In the genomic region with DNA sequence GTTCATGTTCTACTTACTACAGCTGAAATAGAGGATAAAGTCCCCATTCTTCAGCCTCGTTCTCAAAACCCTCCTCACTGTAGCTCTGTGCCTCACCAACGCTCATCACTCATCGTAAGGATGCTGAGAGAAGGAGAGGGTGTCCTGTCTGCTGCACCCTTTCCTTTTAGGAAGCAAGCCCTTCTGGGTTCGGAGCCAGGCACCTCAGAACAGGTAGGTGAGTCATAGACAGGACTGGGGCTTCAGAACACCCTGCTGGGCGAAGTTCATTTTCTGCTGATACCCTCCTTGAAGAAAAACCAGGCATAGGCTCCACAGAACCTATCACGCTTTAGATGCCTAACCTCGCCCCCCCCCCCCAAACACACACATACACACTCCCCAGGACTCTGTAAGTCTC, we compare ENCODE assay signal across 37 mouse cellular contexts. TPM values are rescaled to one million over a fixed set of nuclear protein-coding genes. Genes with fewer than 3 reads are reported as not detected.
"Had no signal": no experiment of that assay in that cellular context is flagged by ENCODE, and none has a peak within 500 bp of the region (broad histone marks: within the 10 kb centered on the region; RNA-seq: fewer than 3 reads in every experiment).

No protein-coding gene starts in this region.

- H3K36me3 ChIP-seq: heart, embryonic 10.5 days; heart, embryonic 12.5 days; hindbrain, embryonic 13.5 days; hindbrain, embryonic 15.5 days; kidney, embryonic 15.5 days; limb, embryonic 13.5 days; limb, embryonic 15.5 days; liver, embryonic 12.5 days had no signal

- DNase-seq: gastrocnemius, postnatal 14 days; gastrocnemius, postnatal 36 days; heart, adult 18-20 months; heart, postnatal 10 days; heart, postnatal 36 days; kidney, adult 11 months; kidney, adult 2 months; kidney, adult 9 months; kidney, postnatal 14 days; kidney, postnatal 36 days; layer of hippocampus, adult 9-11 months; layer of hippocampus, postnatal 36 days; left cerebral cortex, postnatal 4 days had no signal

- H3K4me1 ChIP-seq: heart, embryonic 10.5 days; heart, embryonic 12.5 days had no signal

- H3K9me3 ChIP-seq: heart, embryonic 10.5 days; heart, embryonic 12.5 days; hindbrain, embryonic 13.5 days; hindbrain, embryonic 15.5 days; kidney, embryonic 15.5 days; limb, embryonic 13.5 days; limb, embryonic 15.5 days; liver, embryonic 12.5 days had no signal

- H3K27ac ChIP-seq: heart, embryonic 10.5 days; hindbrain, embryonic 13.5 days; hindbrain, embryonic 15.5 days; hindbrain, postnatal 0 days; kidney, embryonic 15.5 days; kidney, postnatal 0 days; limb, embryonic 13.5 days; limb, embryonic 15.5 days; liver, embryonic 12.5 days; liver, embryonic 14.5 days had no signal

- H3K27me3 ChIP-seq: heart, embryonic 12.5 days; hindbrain, embryonic 13.5 days; hindbrain, embryonic 15.5 days; kidney, embryonic 15.5 days; limb, embryonic 13.5 days; limb, embryonic 15.5 days had no signal

- H3K9ac ChIP-seq: heart, embryonic 12.5 days; hindbrain, embryonic 13.5 days; hindbrain, embryonic 15.5 days; kidney, embryonic 15.5 days; limb, embryonic 13.5 days; limb, embryonic 15.5 days; liver, embryonic 12.5 days; liver, embryonic 14.5 days had no signal

- H3K4me3 ChIP-seq: heart, embryonic 10.5 days; heart, embryonic 12.5 days; hindbrain, embryonic 13.5 days; hindbrain, embryonic 15.5 days; kidney, embryonic 15.5 days; limb, embryonic 13.5 days; limb, embryonic 15.5 days; liver, embryonic 12.5 days had no signal

- ATAC-seq: hindbrain, postnatal 0 days; intestine, embryonic 16.5 days; liver, embryonic 12.5 days had no signal

- H3K4me2 ChIP-seq: heart, embryonic 12.5 days; hindbrain, embryonic 13.5 days; hindbrain, embryonic 15.5 days; kidney, embryonic 15.5 days; limb, embryonic 13.5 days; limb, embryonic 15.5 days; liver, embryonic 12.5 days had no signal

RNA-seq across cellular contexts. Expression of a gene that starts 11.4 kb away (rescaled TPM):
- total RNA-seq: gastrocnemius, adult 8-10 months; gastrocnemius, postnatal 14 days; gastrocnemius, postnatal 36 days; heart, adult 18-20 months; heart, adult 8-10 months; heart, postnatal 10 days; heart, postnatal 36 days; hematopoietic stem cell, adult 5-6 weeks; layer of hippocampus, adult 18-20 months; layer of hippocampus, postnatal 14 days; left cerebral cortex, postnatal 25 days; left cerebral cortex, postnatal 4 days; liver, adult 2 months had no signal
- polyA plus RNA-seq: heart, embryonic 12.5 days; heart, embryonic 14.5 days; heart, embryonic 16.5 days; intestine, embryonic 14.5 days; kidney, adult 2 months; large intestine, adult 2 months; limb, embryonic 13.5 days; limb, embryonic 15.5 days; liver, adult 2 months; liver, embryonic 12.5 days; liver, embryonic 14.5 days; liver, embryonic 16.5 days had no signal
